Comparison of ENCODE assay signal across 12 mouse cellular contexts in the genomic region with DNA sequence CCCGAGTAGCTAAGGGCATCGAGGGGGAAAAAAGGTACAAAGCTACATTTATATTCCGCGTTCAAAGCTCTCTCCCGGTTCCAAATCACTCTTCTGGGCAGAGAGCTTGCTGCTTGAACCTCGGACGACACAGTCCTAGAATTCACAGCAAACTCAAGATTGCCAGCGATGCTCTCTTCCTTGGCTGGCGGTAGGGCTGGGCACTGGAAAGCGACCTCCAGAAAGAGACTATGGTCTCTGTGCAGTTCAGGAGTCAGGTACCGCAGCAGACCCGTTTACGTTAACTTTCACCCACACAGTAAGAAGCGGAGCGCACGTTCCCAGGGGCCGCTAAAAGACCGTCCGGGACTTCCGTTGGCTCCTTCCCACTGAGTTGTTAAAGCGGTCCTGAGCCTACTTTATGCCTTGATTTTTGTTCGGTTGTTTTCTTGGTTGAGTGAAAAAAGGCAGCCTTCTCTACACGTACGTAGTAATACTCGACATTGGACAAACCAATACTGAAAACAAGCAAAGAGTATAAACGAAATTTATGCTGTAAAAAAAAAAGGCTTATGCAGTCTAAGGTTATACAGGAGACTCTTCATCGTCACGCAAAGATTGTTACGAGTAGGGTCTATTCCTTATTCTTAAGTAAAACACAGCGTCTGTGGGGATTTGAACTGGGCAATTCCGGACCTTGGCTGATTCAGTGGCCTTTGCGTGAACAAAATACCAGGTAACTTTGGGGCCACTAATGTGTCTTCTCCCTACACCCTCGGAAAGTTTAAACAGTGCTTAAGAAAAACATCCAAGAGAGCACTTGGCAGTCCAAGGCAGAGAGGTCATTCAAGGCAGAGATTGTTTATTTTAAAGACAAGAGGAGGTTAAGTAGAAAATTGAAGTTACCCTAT. TPM values are rescaled to one million over a fixed set of nuclear protein-coding genes. Genes with fewer than 3 reads are reported as not detected.
A peak's percentile ranks its signal among the peaks of the same experiment; 100 is the strongest.
DNase-seq lines count a peak whose midpoint lies in the region; ATAC-seq lines count a peak whose summit lies in the region.
"Had no signal": no experiment of that assay in that cellular context is flagged by ENCODE, and none has a peak within 500 bp of the region (broad histone marks: within the 10 kb centered on the region; RNA-seq: fewer than 3 reads in every experiment).

No protein-coding gene starts in this region.

- H3K4me1 ChIP-seq in hindbrain, embryonic 10.5 days (replicated peaks) = peaks cover 46% of the 10 kb centered on the region
- H3K4me1 ChIP-seq in hindbrain, embryonic 13.5 days (replicated peaks) = peaks cover 23% of the 10 kb centered on the region
- peaks cover 76% of the 10 kb centered on the region for H3K4me1 ChIP-seq in midbrain, embryonic 10.5 days
- H3K4me1 ChIP-seq in midbrain, embryonic 16.5 days (ENCODE audit: control insufficient read depth, insufficient read depth, low read length) = peaks cover 11% of the 10 kb centered on the region
- H3K4me1 ChIP-seq in forebrain, embryonic 10.5 days = peaks cover 96% of the 10 kb centered on the region

- peaks cover 100% of the 10 kb centered on the region for H3K27me3 ChIP-seq in hindbrain, embryonic 10.5 days (ENCODE audit: insufficient read depth, poor library complexity, severe bottlenecking)
- peaks cover 98% of the 10 kb centered on the region for H3K27me3 ChIP-seq in hindbrain, embryonic 13.5 days
- H3K27me3 ChIP-seq in midbrain, embryonic 10.5 days (ENCODE audit: low read depth, poor library complexity, severe bottlenecking) = peaks cover 100% of the 10 kb centered on the region
- peaks cover 64% of the 10 kb centered on the region for H3K27me3 ChIP-seq in midbrain, embryonic 16.5 days (ENCODE audit: control insufficient read depth, insufficient read depth, low read depth, low read length)
- peaks cover 100% of the 10 kb centered on the region for H3K27me3 ChIP-seq in forebrain, embryonic 10.5 days (ENCODE audit: poor library complexity, severe bottlenecking)
- H3K27me3 ChIP-seq in splenic B cell, adult 2 months (ENCODE audit: control insufficient read depth, insufficient read depth, low read length, poor library complexity, severe bottlenecking) = peaks cover 16% of the 10 kb centered on the region

- DNase-seq in hindbrain, embryonic 10.5 days (ENCODE audit: low spot score) = peak; percentile 53
- peak; percentile 59 for DNase-seq in midbrain, embryonic 10.5 days (ENCODE audit: low spot score)
- peak; percentile 44 for DNase-seq in forebrain, embryonic 10.5 days (ENCODE audit: extremely low spot score, low spot score)
- DNase-seq in splenic B cell, adult 2 months (ENCODE audit: low read depth, low spot score) = peak; percentile 46
- DNase-seq in thymus, adult 18-20 months = no peak
- DNase-seq in cerebellum, adult 11-12 months = no peak
- DNase-seq: cerebellum, adult 9-10 months; gastrocnemius, postnatal 25 days had no signal

- no peaks in the 10 kb centered on the region for H3K36me3 ChIP-seq in hindbrain, embryonic 10.5 days
- H3K36me3 ChIP-seq in hindbrain, embryonic 13.5 days = no peaks in the 10 kb centered on the region
- H3K36me3 ChIP-seq in midbrain, embryonic 10.5 days = no peaks in the 10 kb centered on the region
- H3K36me3 ChIP-seq in midbrain, embryonic 16.5 days (ENCODE audit: control insufficient read depth, insufficient read depth, low read length) = no peaks in the 10 kb centered on the region
- no peaks in the 10 kb centered on the region for H3K36me3 ChIP-seq in forebrain, embryonic 10.5 days (replicated peaks)
- no peaks in the 10 kb centered on the region for H3K36me3 ChIP-seq in splenic B cell, adult 2 months (ENCODE audit: control insufficient read depth, insufficient read depth, low read length, poor library complexity, severe bottlenecking)

- no peak overlapping the region for H3K4me2 ChIP-seq in hindbrain, embryonic 13.5 days
- H3K4me2 ChIP-seq in midbrain, embryonic 16.5 days (ENCODE audit: low read length) = no peak overlapping the region

- H3K9me3 ChIP-seq in hindbrain, embryonic 10.5 days = no peaks in the 10 kb centered on the region
- H3K9me3 ChIP-seq in hindbrain, embryonic 13.5 days = no peaks in the 10 kb centered on the region
- no peaks in the 10 kb centered on the region for H3K9me3 ChIP-seq in midbrain, embryonic 10.5 days (replicated peaks)
- no peaks in the 10 kb centered on the region for H3K9me3 ChIP-seq in midbrain, embryonic 16.5 days (replicated peaks; ENCODE audit: control insufficient read depth, low read length, poor library complexity, severe bottlenecking)
- H3K9me3 ChIP-seq in forebrain, embryonic 10.5 days = no peaks in the 10 kb centered on the region

- no peak overlapping the region for H3K27ac ChIP-seq in hindbrain, embryonic 10.5 days
- no peak overlapping the region for H3K27ac ChIP-seq in hindbrain, embryonic 13.5 days
- no peak overlapping the region for H3K27ac ChIP-seq in midbrain, embryonic 10.5 days (replicated peaks)
- no peak overlapping the region for H3K27ac ChIP-seq in midbrain, embryonic 16.5 days (ENCODE audit: low read length)
- H3K27ac ChIP-seq in forebrain, embryonic 10.5 days = peak overlapping the region; percentile 96
- H3K27ac ChIP-seq: liver, embryonic 14.5 days had no signal

- no peak for ATAC-seq in hindbrain, embryonic 13.5 days (ENCODE audit: low FRiP score)
- ATAC-seq in midbrain, embryonic 16.5 days = no peak

- no peak overlapping the region for H3K9ac ChIP-seq in hindbrain, embryonic 13.5 days
- no peak overlapping the region for H3K9ac ChIP-seq in midbrain, embryonic 16.5 days (ENCODE audit: low read depth, low read length)
- H3K9ac ChIP-seq: liver, embryonic 14.5 days had no signal

- WGBS in hindbrain, embryonic 10.5 days = under 1% methylated on average over 33 of the region's 33 CpGs
- WGBS in hindbrain, embryonic 13.5 days = under 1% methylated on average over 33 of the region's 33 CpGs
- WGBS in midbrain, embryonic 10.5 days = under 1% methylated on average over 33 of the region's 33 CpGs
- WGBS in midbrain, embryonic 16.5 days = under 1% methylated on average over 33 of the region's 33 CpGs
- WGBS in forebrain, embryonic 10.5 days = under 1% methylated on average over 33 of the region's 33 CpGs

- no peak overlapping the region for H3K4me3 ChIP-seq in hindbrain, embryonic 10.5 days
- no peak overlapping the region for H3K4me3 ChIP-seq in hindbrain, embryonic 13.5 days
- H3K4me3 ChIP-seq in midbrain, embryonic 10.5 days = no peak overlapping the region
- H3K4me3 ChIP-seq in midbrain, embryonic 16.5 days (ENCODE audit: low read depth, low read length) = no peak overlapping the region
- H3K4me3 ChIP-seq in forebrain, embryonic 10.5 days = peak overlapping the region; percentile 72

RNA-seq across cellular contexts. Expression of gene Dmrt3, which starts 0.9 kb away (rescaled TPM):
- 0.26 and 1.3 TPM in 2 replicates for polyA plus RNA-seq in hindbrain, embryonic 10.5 days (2016; fragmentation: Nextera tagmentation; extraction: Ambion mirVana)
- polyA plus RNA-seq in hindbrain, embryonic 13.5 days (2015; fragmentation: Nextera tagmentation; extraction: Ambion mirVana) = 0.32 and 0.54 TPM in 2 replicates
- polyA plus RNA-seq in midbrain, embryonic 10.5 days (2016; fragmentation: Nextera tagmentation; extraction: Ambion mirVana) = 0.39 and 2.1 TPM in 2 replicates
- not detected in 2 replicates for polyA plus RNA-seq in midbrain, embryonic 16.5 days (2015; fragmentation: Nextera tagmentation; extraction: Ambion mirVana)
- 11.0 and 13.4 TPM in 2 replicates for polyA plus RNA-seq in forebrain, embryonic 10.5 days (2016; fragmentation: Nextera tagmentation; extraction: Ambion mirVana)
- polyA plus RNA-seq: kidney, embryonic 16.5 days; liver, embryonic 14.5 days had no signal

Comparison
In these comparisons a context has a peak if more than half of its experiments do, and no peak if none do; other contexts are left out.
1. DNase-seq: peak in hindbrain, embryonic 10.5 days (single experiment), midbrain, embryonic 10.5 days (single experiment), forebrain, embryonic 10.5 days (single experiment) and splenic B cell, adult 2 months (single experiment); none in thymus, adult 18-20 months (0 of 2) and cerebellum, adult 11-12 months (single experiment).